Mouse (Mus musculus) ES-Bruce4 (cell line): ENCODE results near the gene Adcy3.

Experiments used
- CTCF ChIP-seq: IDR thresholded peaks from one replicate; pipeline ENCODE4 v1.8.1; 2011; ENCODE audit warnings: low read depth, low read length
- POLR2A ChIP-seq: IDR thresholded peaks from one replicate; pipeline ENCODE4 v1.8.1; 2011; ENCODE audit warnings: low read length; ENCODE audit not compliant: insufficient read depth

GRCm38 (mm10) chr12:4169622-4170021 is 36.7 kb downstream of the Adcy3 start:
- no peak for TF ChIP-seq POLR2A
- no peak for TF ChIP-seq CTCF
